Mouse (Mus musculus): ENCODE measurements around the gene AU021092.

GRCm38 (mm10) chr16:5244411-5244810 is 22.3 kb upstream of the AU021092 start:
- 0 out of 2 replicates have a peak, but pooled peaks have one; percentile 99 for TF ChIP-seq CTCF (IDR thresholded peaks at IDR 0.05)
- TF ChIP-seq EP300 (IDR thresholded peaks at IDR 0.05; ENCODE audit: insufficient read depth, low read depth, low read length), result no peak
